Mouse (Mus musculus): Measurements from ENCODE around the gene Palm2. TPM values are rescaled to one million over a fixed set of nuclear protein-coding genes. Genes with fewer than 3 reads are reported as not detected.

Palm2 gene
- total RNA-seq, 2 experiments from 2014 or later = 58.1 to 60.8 TPM

DNA sequence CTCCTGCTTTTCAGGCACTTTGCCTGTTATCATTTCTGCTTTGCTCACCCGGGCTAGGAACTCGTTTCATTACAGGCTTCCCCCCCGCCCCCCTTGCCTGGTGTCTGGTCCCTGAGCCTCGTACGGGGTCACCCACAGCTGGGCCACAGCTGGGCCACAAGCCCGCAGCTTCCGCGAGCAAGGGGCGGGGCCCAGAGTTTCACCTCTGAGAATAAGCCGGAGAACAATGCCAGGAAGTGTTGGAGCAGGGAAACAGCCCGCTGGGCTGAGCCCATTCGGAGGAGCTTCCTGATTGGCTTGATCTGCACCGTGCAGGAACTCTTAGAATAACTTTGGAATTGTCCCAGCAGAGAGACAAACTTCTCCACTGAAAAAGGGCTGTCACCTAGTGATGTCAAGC is 241.3 kb downstream of the Palm2 start:
- no peak overlapping the region for H3K4me3 ChIP-seq
- no peak for TF ChIP-seq CTCF (conservative IDR thresholded peaks at IDR 0.05)
- H3K27ac ChIP-seq = peak overlapping the region; percentile 46; the same call in 1 of the 2 replicates
- no peak for DNase-seq (ENCODE audit: low spot score in 2 of 2)

DNA sequence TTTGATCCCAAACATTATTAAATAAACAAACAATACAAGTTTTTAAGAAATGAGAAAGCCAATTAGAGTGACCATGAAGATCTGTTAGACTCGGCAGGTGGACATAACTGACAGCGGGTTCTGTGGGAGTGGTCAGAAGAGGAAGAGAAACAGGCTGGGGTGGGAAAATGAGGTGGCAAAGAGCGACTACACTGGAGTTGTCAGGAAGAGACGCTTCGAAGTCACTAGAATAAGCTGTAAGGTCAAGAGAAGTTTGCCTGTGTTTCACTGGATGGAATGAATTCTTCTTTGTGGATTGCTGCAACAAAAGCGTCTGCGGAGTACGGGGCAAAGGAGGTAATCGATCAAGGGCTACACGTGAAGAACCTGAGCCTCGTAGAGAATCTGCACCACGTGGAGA is 243.9 kb downstream of the Palm2 start:
- no peak for TF ChIP-seq CTCF (conservative IDR thresholded peaks at IDR 0.05)
- DNase-seq (ENCODE audit: low spot score in 2 of 2) = no peak
- Histone ChIP-seq H3K4me3 (no peak overlapping the region), H3K27ac (no peak overlapping the region)

DNA sequence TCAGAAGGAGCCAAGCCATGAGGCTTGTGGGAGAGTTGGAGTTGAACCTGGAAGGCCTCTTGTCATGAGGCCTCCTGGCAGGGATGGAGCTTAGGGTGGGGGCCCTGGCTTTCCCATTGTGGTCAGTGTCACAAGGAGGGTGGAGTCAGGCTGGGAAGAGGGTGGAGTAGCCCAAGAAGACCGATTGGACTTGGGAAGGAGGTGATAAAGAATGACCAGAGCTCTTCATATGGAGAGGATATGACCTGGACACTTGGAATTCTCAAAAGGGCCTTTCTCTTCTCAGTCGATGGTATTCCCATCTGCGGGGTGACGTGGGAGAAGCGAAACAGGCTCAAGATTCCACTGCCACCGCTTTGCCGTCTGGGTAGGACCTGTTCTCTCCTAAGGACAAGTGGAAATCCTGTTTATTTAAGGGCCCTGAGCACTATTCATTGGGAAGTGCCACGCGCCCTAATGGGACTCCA is 245.0 kb downstream of the Palm2 start:
- no peak for DNase-seq (ENCODE audit: low spot score in 2 of 2)
- Histone ChIP-seq H3K4me3 (no peak overlapping the region), H3K27ac (no peak overlapping the region)
- TF ChIP-seq CTCF (conservative IDR thresholded peaks at IDR 0.05) = no peak

DNA sequence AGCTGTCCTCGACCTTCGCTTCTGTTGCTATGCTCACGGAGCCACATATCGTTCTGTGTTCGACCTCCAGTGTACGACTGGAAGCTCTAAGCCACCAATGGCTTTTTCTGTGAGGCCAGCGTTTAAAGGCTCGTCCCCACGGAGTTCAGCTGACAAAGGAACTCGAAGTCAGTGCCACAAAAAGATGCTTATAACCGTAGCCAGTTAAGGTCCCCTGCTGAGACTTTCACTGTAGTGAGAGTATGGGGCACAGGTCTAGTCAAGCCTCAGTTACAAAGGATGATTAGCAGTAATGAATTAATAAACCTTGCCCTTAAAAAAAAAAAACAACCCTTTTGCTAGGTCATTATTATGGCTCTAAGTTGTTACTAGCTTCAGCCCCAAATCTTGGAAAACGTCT is 246.1 kb downstream of the Palm2 start:
- no peak overlapping the region for H3K4me3 ChIP-seq
- H3K27ac ChIP-seq = no peak overlapping the region
- no peak for TF ChIP-seq CTCF (conservative IDR thresholded peaks at IDR 0.05)
- DNase-seq (ENCODE audit: low spot score in 2 of 2) = no peak

DNA sequence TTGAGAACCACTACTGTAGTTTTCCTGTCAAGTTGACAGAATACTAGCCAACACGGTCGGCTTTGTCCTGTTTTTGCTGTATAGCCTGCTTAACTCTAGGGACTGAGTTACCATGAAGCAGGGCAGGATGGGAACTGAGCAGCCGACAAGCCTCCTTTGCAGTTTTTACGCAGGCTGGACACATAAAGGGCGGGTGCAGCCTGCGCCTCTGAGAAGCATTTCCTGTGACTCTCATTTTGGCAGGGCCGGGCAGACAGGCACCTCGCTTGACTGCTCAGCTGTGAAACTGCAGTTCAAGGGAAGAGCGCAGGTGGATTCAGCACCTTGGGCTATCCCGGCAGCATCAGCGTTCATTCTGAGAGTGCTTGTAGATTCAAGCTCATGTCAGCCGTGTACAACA is 247.5 kb downstream of the Palm2 start:
- no peak for DNase-seq (ENCODE audit: low spot score in 2 of 2)
- no peak for TF ChIP-seq CTCF (conservative IDR thresholded peaks at IDR 0.05)
- Histone ChIP-seq H3K4me3 (no peak overlapping the region), H3K27ac (no peak overlapping the region)

DNA sequence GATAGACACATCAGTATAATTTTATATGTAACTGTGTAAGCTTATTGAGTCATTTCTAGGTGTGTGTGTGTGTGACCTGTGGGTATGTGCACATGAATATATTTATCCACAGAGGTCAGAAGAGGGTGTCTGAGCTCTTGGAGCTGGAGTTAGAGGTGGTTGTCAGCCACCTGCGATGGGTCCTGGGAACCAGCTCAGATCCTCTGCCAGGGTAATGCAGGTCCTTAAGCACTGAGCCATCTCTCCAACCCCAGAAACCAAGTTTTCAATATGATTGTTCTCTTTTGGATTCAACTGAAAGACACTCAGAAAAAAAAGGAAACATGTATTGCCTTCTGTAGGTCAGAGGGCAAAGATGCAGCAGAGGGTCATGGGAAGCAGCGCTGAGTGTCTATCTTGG is 248.3 kb downstream of the Palm2 start:
- TF ChIP-seq CTCF (conservative IDR thresholded peaks at IDR 0.05) = no peak
- H3K4me3 ChIP-seq = no peak overlapping the region

DNA sequence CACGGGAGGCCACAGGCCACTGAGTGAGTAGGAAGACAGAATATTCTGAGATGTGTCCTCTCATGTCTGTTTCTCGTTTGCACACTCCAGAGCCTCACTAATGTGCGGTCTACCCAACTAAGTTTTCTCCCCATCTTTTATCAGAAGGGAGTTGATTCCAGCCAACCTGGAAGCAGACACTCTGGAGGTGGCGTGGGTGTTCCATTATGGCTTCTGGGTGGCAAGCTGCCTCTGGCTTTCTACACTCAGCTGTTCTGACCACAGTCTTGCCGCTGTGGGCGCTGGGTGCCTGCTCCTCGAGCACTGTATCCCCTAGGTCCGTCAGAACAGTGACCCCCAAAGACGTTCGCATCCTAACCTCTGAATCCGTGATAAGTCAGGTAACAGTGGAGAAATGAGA is 248.9 kb downstream of the Palm2 start:
- Histone ChIP-seq H3K4me3 (no peak overlapping the region), H3K27ac (peak overlapping the region; percentile 49; the same call in 1 of the 2 replicates)
- TF ChIP-seq CTCF (conservative IDR thresholded peaks at IDR 0.05) = no peak
- peak; percentile 23 to 35 for DNase-seq (ENCODE audit: low spot score in 2 of 2)

More for the DNA sequence above, 248.3 kb downstream of the Palm2 start:
- peak overlapping the region; percentile 49; the same call in 1 of the 2 replicates for H3K27ac ChIP-seq
- DNase-seq (ENCODE audit: low spot score in 2 of 2) = no peak

DNA sequence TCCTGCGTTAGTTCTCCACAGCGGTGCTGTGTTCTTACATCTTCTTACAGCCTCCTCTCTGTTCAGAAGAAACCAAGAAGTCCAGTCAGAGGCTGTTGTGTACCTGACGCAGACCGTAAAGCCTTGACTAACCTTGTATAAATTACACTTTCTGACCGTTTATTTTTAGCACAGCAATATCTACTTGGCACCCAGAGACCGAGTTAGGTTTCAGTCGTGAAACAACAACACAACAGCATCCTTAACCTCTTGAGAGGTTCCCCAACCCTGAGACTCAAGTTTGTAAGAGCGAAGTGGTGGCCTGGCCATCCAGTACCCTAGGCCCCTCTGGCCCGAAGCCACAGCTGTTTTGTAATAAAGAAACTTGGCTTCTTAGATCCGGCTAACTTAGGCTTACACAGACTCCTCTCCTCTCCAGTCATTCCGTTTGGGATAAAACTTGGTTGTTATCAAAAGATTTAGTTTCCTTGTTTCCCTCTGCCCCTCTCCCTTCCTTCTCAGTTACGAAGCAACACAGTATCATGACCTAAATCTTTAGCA is 250.7 kb downstream of the Palm2 start:
- no peak for DNase-seq (ENCODE audit: low spot score in 2 of 2)

DNA sequence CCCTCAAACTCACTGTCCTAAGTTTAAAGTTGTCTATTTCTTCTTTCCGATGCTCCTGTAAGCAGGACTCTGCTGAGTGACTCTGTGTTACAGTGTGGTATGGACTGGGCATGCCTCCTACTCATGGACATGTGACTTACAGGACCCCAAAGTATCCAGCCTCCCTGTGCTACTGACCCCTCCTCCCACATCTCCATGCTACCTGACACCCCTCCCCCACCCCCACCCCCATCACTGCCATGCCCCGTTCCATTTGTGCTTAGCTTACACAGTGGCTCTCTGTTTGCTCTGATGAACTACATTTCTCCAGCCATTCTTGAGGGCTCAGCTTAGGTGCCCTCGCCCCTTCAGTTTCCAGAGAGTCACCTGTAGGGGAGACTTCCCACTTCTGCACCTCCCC is 252.7 kb downstream of the Palm2 start:
- no peak overlapping the region for H3K27ac ChIP-seq
- no peak for TF ChIP-seq CTCF (conservative IDR thresholded peaks at IDR 0.05)
- DNase-seq (ENCODE audit: low spot score in 2 of 2) = no peak
- no peak overlapping the region for H3K4me3 ChIP-seq

More for the DNA sequence above, 250.7 kb downstream of the Palm2 start:
- no peak overlapping the region for H3K27ac ChIP-seq
- no peak for TF ChIP-seq CTCF (conservative IDR thresholded peaks at IDR 0.05)
- H3K4me3 ChIP-seq = no peak overlapping the region

DNA sequence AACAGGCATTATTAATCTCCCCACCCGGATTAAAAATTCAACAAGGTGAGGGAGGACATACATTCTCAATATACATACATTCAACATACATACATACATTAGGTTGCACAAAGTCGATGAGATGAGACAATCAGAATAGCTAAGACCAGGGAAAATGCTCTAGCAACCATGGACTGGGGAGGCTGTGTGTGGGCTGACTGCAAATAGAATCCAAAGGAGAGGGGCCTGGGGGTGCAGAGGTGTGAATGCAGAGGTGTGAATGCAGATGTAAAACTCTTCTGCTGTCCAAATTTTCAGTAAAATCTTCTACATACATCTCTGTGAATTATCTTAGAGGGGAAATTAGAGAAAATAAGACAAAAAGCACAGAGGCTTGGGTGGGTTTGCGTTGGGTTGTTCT is 253.5 kb downstream of the Palm2 start:
- no peak for TF ChIP-seq CTCF (conservative IDR thresholded peaks at IDR 0.05)
- Histone ChIP-seq H3K4me3 (no peak overlapping the region), H3K27ac (no peak overlapping the region)
- no peak for DNase-seq (ENCODE audit: low spot score in 2 of 2)

DNA sequence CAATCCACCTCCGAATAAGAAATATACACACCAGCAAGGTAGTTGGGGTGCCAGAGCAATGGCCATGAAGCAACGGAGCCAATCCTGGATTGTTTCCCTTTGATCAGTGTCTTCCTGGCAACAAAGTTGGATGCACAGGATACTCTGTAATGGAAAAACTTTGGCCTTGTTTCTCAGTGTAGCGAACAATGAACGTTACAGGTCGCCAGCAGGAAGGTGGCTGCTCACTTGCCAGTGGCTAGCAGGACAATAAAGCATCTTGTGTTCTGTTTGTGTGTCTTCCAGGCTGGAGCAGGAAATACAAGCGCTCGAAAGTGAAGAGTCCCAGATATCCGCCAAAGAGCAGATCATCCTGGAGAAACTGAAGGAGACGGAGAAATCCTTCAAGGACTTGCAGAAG is 254.1 kb downstream of the Palm2 start:
- Histone ChIP-seq H3K4me3 (no peak overlapping the region), H3K27ac (no peak overlapping the region)
- no peak for DNase-seq (ENCODE audit: low spot score in 2 of 2)
- TF ChIP-seq CTCF (conservative IDR thresholded peaks at IDR 0.05) = no peak

DNA sequence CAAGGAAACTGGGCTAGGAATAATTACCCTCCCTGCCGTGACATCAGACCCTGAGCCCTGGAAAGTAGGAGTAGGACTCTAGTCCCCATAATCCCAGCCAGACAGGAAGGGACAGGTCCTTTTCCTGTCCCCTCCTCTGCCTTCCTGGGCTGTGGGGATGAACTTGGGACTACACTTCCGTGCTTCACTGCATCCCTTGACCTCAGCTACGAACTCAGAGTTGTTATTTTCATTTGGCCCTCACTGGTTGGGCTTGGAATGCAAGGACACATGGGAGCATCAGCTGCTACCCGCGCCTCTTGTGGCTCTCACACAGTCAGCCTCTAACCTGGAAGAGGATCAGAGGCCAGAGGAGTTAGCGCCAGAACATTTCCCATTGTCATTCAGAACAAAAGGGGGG is 256.0 kb downstream of the Palm2 start:
- Histone ChIP-seq H3K4me3 (no peak overlapping the region), H3K27ac (no peak overlapping the region)
- DNase-seq (ENCODE audit: low spot score in 2 of 2) = no peak
- TF ChIP-seq CTCF (conservative IDR thresholded peaks at IDR 0.05) = no peak

DNA sequence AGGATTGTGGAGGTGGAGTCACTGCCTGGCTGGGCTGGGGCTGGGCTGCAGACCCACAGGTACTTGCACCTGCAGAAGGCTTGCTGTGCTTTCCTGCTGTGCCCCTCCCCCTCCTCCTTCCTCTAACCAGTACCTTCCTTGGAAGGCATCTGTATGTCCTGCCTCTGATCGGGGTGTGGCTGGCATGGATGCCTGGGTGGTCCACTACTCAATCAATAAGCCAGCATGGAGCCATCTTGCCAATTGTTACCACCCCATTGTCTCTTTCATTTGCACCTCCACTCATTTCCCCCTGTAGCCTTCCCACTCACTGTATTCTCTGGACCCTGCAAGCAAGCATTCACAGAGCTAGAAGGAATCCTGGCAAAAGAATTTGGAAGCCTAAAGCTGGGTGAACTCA is 256.8 kb downstream of the Palm2 start:
- Histone ChIP-seq H3K27ac (no peak overlapping the region), H3K4me3 (no peak overlapping the region)
- DNase-seq (ENCODE audit: low spot score in 2 of 2) = no peak
- no peak for TF ChIP-seq CTCF (conservative IDR thresholded peaks at IDR 0.05)

DNA sequence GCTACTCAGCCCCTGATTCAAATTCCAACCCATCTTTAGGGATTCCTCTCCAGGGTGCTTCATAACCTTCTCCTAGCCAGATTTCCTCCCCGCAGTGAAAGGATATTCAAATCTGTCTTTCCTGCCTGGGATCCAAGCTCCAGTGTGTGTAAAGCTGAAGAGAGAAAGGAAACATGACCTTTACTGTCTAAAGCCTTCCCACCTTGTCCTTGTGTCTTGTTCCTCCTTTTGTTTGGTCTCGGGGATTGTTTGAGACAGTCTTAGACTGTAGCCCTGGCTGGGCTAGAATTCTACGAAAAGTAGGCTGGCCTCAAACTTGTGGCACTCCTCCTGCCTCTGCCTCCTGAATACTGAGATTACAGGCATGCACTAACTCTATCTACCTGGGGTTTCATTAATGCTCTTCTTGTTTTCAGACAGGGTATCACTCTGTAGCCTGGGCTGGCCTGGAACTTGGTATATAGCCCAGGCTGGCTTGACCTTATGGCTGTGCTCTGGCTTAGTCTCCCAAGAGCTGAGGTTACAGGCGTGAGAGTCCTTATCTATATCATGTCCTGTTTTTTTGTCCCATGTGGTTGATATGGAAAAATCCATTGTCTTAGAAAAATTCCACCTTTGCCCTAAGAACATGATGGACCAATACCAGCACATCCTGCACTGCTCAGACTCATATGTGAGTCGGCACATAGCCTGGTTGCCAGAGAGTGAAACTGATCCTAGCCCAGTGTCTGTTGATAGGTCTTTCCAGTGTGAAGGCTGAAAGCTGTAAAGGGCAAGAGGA is 260.5 kb downstream of the Palm2 start:
- DNase-seq (ENCODE audit: low spot score in 2 of 2) = no peak
- no peak overlapping the region for H3K4me3 ChIP-seq
- H3K27ac ChIP-seq = no peak overlapping the region
- no peak for TF ChIP-seq CTCF (conservative IDR thresholded peaks at IDR 0.05)
